Comparison of ENCODE assay signal across 21 mouse cellular contexts in genomic region chr5:125317296-125317695, GRCm38 (mm10). TPM values are rescaled to one million over a fixed set of nuclear protein-coding genes. Genes with fewer than 3 reads are reported as not detected.
DNase-seq lines count a peak whose midpoint lies in the region; TF ChIP-seq lines count a peak whose summit lies in the region.
"Had no signal": no experiment of that assay in that cellular context is flagged by ENCODE, and none has a peak within 500 bp of the region (broad histone marks: within the 10 kb centered on the region; RNA-seq: fewer than 3 reads in every experiment).

No protein-coding gene starts in this region.

- TF ChIP-seq CTCF in thymus, adult 2 months (IDR thresholded peaks at IDR 0.05; ENCODE audit: borderline replicate concordance, control insufficient read depth, extremely low read depth, insufficient read depth, low read length, poor library complexity), result no peak

- H3K4me1 ChIP-seq in thymus, adult 2 months (replicated peaks; ENCODE audit: control insufficient read depth, insufficient read depth, low read length), result peaks cover 14% of the 10 kb centered on the region
- H3K4me1 ChIP-seq: embryonic facial prominence, embryonic 12.5 days had no signal

- H3K27me3 ChIP-seq in thymus, adult 2 months (ENCODE audit: control insufficient read depth, insufficient read depth, low read length), result no peaks in the 10 kb centered on the region
- H3K27me3 ChIP-seq: embryonic facial prominence, embryonic 12.5 days; embryonic facial prominence, embryonic 15.5 days; forebrain, embryonic 15.5 days; heart, embryonic 12.5 days; heart, embryonic 15.5 days had no signal

- TF ChIP-seq POLR2A in thymus, adult 2 months (IDR thresholded peaks at IDR 0.05; ENCODE audit: control insufficient read depth, extremely low read depth, insufficient read depth, low read length, poor library complexity), result no peak

- no peaks in the 10 kb centered on the region for H3K36me3 ChIP-seq in thymus, adult 2 months (ENCODE audit: control insufficient read depth, insufficient read depth, low read length)
- H3K36me3 ChIP-seq: embryonic facial prominence, embryonic 12.5 days; embryonic facial prominence, embryonic 15.5 days; forebrain, embryonic 15.5 days; heart, embryonic 15.5 days had no signal

- peak overlapping the region; percentile 19; the same call in 1 of the 2 replicates for H3K27ac ChIP-seq in thymus, adult 2 months (ENCODE audit: control insufficient read depth, insufficient read depth, low read length)
- H3K27ac ChIP-seq: embryonic facial prominence, embryonic 12.5 days; embryonic facial prominence, embryonic 15.5 days; forebrain, embryonic 15.5 days; heart, adult 2 months; heart, embryonic 15.5 days; hindbrain, embryonic 14.5 days had no signal

- WGBS in thymus, adult 2 months, result 94% methylated on average over 7 of the region's 7 CpGs

- peak; percentile 80 for DNase-seq in adrenal gland, adult 2 months
- no peak for DNase-seq in adrenal gland, postnatal 4 days (ENCODE audit: low spot score in 2 of 2)
- DNase-seq in ovary, adult 18-20 months (ENCODE audit: low spot score), result peak; percentile 87
- DNase-seq in ovary, postnatal 14 days (ENCODE audit: low spot score), result no peak
- no peak for DNase-seq in thymus, adult 2 months
- DNase-seq in thymus, postnatal 14 days, result no peak
- peak; percentile 67 to 74 for DNase-seq in adrenal gland, postnatal 36 days
- DNase-seq in gastrocnemius, postnatal 4 days (ENCODE audit: low spot score in 2 of 2), result no peak
- DNase-seq: cerebellum, adult 18-20 months; cerebellum, adult 9-10 months; cerebellum, postnatal 14 days; gastrocnemius, postnatal 25 days; heart, adult 2 months; heart, postnatal 10 days; heart, postnatal 36 days had no signal

- no peak overlapping the region for H3K4me3 ChIP-seq in thymus, adult 2 months (ENCODE audit: control insufficient read depth, insufficient read depth, low read length)
- H3K4me3 ChIP-seq: embryonic facial prominence, embryonic 12.5 days; embryonic facial prominence, embryonic 15.5 days; forebrain, embryonic 15.5 days; heart, adult 2 months; heart, embryonic 12.5 days; heart, embryonic 15.5 days had no signal

RNA-seq across cellular contexts. Expression of gene Scarb1, which starts 23.6 kb away (rescaled TPM):
- total RNA-seq in adrenal gland, adult 2 months (2021), result 1,000 to 10,000 TPM; 2,436 to 2,553 TPM
- 2,348 and 2,822 TPM in 2 replicates for polyA plus RNA-seq in adrenal gland, adult 2 months (2012; rRNA removed)
- total RNA-seq in adrenal gland, postnatal 4 days (2021), result 100 to 1,000 TPM; 582 to 655 TPM
- polyA plus RNA-seq in thymus, adult 2 months (2012; rRNA removed), result 75.3 and 80.7 TPM in 2 replicates
- 1,000 to 10,000 TPM; 1,867 to 4,652 TPM for total RNA-seq in adrenal gland, postnatal 36 days (2021)
- total RNA-seq in gastrocnemius, postnatal 4 days (2021), result 10 to 100 TPM; 49.4 to 54.6 TPM

Comparison
In these comparisons a context has a peak if more than half of its experiments do, and no peak if none do; other contexts are left out.
1. DNase-seq: peak in adrenal gland, adult 2 months (single experiment), ovary, adult 18-20 months (single experiment) and adrenal gland, postnatal 36 days (2 of 2); none in adrenal gland, postnatal 4 days (0 of 2), ovary, postnatal 14 days (single experiment), thymus, adult 2 months (single experiment), thymus, postnatal 14 days (single experiment) and gastrocnemius, postnatal 4 days (0 of 2).
2. RNA of gene Scarb1, which starts 23.6 kb away (total RNA-seq): 1,867 to 4,652 TPM in adrenal gland, postnatal 36 days, 2,436 to 2,553 TPM in adrenal gland, adult 2 months and 582 to 655 TPM in adrenal gland, postnatal 4 days; 49.4 to 54.6 TPM in gastrocnemius, postnatal 4 days; every median in the first group is over 10 times any median in the second.